Mouse (Mus musculus): ENCODE results near the gene Naa80. TPM values are rescaled to one million over a fixed set of nuclear protein-coding genes. Genes with fewer than 3 reads are reported as not detected.

The Naa80 gene
- total and polyA plus RNA-seq, 3 experiments: 15.9 to 111 (median 19.2) TPM

DNA sequence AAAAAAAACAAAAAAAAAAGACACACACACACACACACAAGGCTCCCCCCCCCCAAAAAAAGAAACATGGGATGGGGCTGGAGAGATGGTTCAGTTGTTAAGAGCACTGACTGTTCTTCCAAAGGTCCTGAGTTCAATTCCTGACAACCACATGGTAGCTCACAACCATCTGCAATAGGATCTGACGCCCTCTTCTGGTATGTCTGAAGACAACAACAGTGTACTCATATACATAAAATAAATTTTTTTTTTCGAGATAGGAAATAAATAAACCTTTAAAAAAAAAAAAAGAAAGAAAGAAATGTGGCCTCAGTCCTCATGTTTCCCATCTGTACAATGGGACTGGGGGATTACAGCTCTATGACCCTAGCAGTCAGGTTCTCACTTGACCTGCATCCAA, 38.8 kb downstream of the Naa80 start:
- no peak for DNase-seq

- DNase-seq: peak; percentile 14
Measured at GRCm38 (mm10) chr9:107618098-107618497, 39.4 kb downstream of the Naa80 start.

DNA sequence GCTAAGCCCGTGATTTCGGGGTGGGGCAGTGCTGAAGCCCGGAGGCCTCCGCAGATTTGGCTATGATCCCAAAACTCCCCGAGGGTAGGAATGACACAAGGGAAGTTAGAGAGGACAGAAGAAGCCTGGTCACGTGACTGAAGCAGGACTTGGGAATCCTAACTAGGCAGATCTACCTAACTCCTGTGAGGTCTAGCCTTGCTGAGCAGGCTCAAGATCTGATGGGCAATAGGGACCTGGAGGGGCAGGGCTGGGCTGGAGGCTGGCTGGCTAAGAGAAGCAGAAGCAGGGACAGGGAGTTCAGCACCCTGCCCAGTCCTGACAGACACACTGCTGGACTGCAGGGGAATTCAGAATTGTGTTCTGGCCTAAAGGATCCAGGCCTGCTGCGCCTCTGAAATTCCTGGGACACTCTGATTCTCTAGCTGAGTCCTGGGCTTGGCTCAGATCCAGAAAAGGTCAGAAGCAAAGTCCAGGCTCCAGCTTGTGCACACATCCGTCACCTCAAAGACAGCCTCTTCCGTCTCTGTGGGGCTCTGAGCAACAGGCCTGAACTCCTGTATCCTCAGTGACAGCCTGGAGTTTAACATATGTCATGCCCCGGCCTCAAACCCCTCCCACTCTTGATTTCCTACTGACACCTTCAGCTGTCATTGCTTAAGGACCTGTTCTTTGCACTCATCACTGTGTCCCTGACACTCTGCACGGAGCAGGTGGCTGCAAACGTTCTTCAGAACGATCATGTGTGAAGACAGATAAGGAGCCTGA, 40.3 kb downstream of the Naa80 start:
- DNase-seq: peak; percentile 59

GRCm38 (mm10) chr9:107619546-107619879, 40.8 kb downstream of the Naa80 start:
- DNase-seq: peak; percentile 72

DNA sequence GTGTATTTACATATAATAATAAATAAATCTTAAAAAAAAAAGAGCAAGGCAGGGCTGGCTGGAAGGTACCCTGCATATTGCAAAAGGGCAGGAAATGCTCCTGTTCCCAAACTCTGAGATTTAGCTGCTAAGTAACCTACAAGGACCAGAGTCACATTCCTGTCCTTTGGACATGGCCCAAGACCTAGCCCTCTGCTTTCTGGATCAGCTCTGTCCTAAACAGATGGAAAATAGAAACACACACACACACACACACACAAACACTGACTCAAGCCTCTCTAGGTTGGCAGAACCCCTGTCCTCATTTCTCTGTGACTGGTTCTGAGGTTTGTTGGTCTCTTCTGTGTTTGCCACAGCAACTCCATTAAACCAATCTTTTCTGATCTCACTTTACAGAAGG, 42.3 kb downstream of the Naa80 start:
- no peak for DNase-seq

DNA sequence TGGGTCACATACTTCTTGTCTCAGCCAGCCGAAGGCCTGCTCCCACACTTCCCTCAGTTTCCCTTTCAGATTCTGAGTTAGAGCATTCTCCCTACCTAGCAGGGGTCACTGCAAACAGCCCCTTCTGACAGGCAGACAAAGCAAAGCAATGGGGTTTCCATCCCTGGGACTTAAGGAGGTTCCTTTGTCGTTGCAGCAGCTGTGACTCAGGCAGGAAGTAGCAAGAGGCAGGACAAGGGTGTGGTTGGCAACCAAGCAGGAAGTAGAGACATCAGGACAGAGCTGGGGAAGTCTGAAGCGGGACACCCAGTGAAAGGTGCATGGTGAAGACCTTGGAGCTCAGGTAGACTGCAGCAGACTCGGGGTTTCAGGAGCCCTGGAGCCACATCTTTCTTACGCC, 45.9 kb downstream of the Naa80 start:
- peak; percentile 44 for DNase-seq

- DNase-seq: no peak
Measured at GRCm38 (mm10) chr9:107624951-107625350, 46.3 kb downstream of the Naa80 start.

- DNase-seq: no peak
Measured at GRCm38 (mm10) chr9:107625351-107626128, 46.9 kb downstream of the Naa80 start.

- no peak for DNase-seq
Measured at GRCm38 (mm10) chr9:107626158-107626843, 47.6 kb downstream of the Naa80 start.

GRCm38 (mm10) chr9:107626844-107627277, 48.2 kb downstream of the Naa80 start:
- peak; percentile 75 for DNase-seq

GRCm38 (mm10) chr9:107627387-107628255, 48.9 kb downstream of the Naa80 start:
- DNase-seq: no peak

- DNase-seq: peak; percentile 65
Measured at GRCm38 (mm10) chr9:107628721-107629410, 50.2 kb downstream of the Naa80 start.

DNA sequence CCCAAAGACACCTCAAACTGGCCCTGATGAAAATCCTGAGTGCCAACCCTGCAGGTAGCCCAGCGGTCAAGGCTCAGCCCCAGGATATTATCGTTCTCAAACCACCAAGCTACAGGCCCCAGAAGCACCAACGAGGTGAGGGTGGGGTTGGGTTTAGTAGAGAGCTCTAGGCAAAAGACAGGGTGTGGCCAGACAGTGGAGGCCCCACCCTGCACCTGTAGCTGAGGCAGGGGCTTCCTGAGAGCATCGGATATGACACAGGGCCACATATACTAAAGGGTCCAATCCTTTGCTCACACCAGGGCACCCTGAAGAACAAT, 50.7 kb downstream of the Naa80 start:
- DNase-seq: no peak

- peak; percentile 8 for DNase-seq
Measured at GRCm38 (mm10) chr9:107629901-107630425, 51.3 kb downstream of the Naa80 start.

DNA sequence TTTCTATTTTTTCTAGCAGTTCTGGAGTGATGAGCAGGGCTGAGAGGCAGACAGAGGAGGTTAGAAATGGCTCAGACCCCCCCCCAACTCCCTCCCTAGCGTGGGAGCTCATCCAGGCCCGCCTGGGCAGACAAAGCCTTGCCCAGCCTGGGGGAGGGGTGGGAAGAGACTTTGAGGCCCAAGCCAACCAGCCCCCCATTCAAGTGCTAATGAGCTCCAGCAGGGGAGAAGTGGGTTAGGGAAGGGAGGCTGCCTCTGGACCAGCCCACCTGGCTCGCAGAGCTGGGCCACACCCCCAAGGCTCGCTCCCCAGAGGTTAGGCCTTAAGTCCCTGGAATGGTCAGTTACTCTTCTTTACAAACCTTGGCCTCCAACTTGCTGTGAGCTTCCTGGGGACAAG, 51.9 kb downstream of the Naa80 start:
- no peak for DNase-seq

GRCm38 (mm10) chr9:107631311-107631826, 52.7 kb downstream of the Naa80 start:
- no peak for DNase-seq

- no peak for DNase-seq
Measured at GRCm38 (mm10) chr9:107631861-107632260, 53.2 kb downstream of the Naa80 start.

- DNase-seq: peak; percentile 69
Measured at GRCm38 (mm10) chr9:107632478-107632877, 53.8 kb downstream of the Naa80 start.

DNA sequence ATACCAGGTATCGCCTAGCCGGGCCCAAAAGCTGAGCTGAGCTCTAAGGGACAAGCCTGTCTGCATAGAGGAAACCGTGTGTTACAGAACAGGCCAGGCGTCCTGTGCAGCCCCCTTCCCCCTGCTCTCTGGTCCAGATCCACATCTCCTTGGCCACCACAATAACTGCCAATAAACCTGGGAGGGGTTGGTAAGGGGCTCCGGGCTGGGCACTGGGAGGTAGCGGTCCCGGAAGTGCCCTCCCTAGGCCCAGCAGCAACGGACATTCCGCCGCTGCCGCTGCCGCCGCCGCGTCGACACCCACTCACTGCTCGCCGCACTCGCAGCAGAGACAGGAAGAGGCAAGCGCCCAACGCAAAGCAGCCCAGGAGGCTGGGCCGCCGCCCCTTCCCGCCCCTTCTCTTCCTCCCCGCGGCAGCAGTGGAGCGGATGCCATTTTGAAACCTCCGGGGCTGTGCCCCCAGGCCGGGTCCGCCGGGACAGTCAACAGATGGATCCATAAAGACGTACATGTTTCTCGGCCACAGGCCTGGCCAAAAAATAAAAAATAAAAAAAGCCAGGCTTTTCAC, 54.5 kb downstream of the Naa80 start:
- peak; percentile 91 for DNase-seq
